Mouse (Mus musculus) cerebellum, adult 9-10 months (tissue): ENCODE results near the gene Wfdc5.

Experiments
- DNase-seq: peaks from one replicate; pipeline ENCODE4 v3.0.0; 2022

Wfdc5 gene

DNA sequence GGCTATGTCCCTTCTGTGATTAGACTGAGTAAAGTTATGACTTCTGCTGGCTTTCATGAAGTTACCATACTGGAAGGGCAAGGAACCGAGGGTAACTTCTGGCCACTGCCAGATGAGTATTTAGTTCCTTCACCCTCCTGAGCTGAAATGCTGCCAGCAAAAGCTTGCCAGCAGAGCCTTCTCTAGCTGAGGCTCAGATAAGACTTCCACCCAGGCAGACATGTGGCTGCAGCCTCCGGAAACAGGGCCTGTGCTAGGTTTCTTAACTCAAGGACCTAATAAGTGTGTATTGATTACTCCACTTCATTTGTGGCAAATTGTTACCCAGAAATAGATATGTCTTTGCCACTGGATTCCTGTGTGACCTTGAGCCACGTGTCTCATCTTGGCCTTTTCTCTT is 9.1 kb downstream of the Wfdc5 start:
- no peak for DNase-seq

DNA sequence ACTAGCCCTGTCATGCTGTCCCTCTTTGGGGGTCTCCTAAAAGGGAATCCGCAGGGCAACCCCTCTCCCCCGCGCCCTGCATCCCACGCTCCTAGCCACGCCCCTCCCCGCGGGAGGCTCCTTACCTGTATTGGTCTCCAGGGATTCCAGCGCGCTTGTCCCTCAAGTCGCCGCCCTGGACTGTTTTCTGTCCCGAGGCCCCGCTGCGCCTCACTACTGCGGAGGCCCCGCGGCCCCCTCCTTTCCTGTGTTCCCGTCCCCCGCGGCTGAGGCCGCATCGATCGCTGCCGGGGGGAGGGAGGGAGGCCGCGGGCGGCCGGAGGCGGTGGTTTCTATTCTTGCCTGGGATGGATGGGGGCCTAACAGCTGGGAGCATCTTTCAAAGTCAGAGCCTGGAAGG is 11.6 kb downstream of the Wfdc5 start, which contains the start of gene Kcns1:
Gene Kcns1 (minus strand): TSS at position 212 of the 400 bp plus-strand sequence.
- no peak for DNase-seq

GRCm38 (mm10) chr2:164170326-164170725 is 12.2 kb downstream of the Wfdc5 start:
- DNase-seq: no peak

- DNase-seq: no peak
Measured at GRCm38 (mm10) chr2:164168571-164168946, 14.0 kb downstream of the Wfdc5 start.

- DNase-seq: no peak
Measured at GRCm38 (mm10) chr2:164167752-164168570, 14.6 kb downstream of the Wfdc5 start.

DNA sequence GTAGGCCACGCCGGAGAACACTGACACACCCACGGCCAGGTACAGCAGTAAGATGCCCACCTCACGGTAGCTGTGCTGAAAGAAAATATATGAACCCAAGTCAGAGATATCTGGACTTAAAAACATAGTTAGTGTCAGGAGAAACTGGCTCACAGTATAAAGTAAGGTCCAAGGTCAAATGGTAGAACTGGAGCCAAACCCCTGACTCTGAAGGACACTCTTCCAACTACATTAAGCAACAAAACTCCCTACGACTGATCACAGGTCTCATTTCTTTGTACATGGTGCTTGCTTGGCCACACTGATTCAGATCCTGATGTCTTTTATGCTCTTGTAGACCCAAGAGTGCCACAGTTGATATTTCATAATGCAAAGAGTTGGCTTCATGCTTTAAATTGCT is 17.6 kb downstream of the Wfdc5 start:
- DNase-seq: no peak

- no peak for DNase-seq
Measured at GRCm38 (mm10) chr2:164161515-164162055, 21.0 kb downstream of the Wfdc5 start.

DNA sequence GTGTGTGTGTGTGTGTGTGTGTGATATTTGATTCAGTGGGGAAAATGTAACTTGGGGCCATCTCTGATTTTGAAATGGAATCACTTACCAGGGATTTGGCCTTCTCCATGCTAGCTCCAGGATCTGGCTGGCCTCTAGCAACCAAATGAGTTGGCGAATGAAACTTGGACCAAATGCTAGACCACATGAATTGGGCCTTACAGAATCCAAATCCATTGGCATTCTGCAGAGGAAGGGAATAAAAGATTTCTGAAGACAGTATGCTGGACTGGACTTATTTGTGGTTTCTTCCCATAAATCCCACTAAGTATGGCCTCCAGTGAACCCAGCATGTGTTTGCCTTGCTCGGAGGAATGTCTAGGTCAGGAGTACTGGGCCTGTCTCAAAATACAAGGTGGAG is 23.7 kb downstream of the Wfdc5 start:
- no peak for DNase-seq

GRCm38 (mm10) chr2:164156158-164156557 is 26.4 kb downstream of the Wfdc5 start:
- no peak for DNase-seq

DNA sequence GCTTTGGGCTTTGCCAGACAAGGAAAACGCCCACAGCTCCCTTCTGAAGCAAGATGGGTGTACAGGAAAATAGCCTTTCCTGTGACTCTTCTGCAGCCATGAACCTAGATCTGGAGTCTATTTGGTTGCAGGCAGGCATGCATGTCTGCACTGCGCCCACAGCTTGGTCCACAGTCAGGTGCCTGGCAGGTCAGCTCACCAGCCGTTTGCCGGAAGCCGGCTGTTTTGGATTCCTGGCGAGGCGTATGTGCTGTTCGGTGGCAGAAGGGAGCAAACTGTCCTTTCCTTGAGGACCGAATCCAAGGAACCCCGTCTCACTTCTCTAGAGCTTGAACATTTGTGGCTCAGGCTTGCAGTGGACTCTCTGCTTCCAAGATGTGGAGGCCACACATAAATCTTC is 28.5 kb downstream of the Wfdc5 start:
- peak; percentile 57 for DNase-seq

GRCm38 (mm10) chr2:164152341-164152740 is 30.2 kb downstream of the Wfdc5 start:
- DNase-seq: no peak

DNA sequence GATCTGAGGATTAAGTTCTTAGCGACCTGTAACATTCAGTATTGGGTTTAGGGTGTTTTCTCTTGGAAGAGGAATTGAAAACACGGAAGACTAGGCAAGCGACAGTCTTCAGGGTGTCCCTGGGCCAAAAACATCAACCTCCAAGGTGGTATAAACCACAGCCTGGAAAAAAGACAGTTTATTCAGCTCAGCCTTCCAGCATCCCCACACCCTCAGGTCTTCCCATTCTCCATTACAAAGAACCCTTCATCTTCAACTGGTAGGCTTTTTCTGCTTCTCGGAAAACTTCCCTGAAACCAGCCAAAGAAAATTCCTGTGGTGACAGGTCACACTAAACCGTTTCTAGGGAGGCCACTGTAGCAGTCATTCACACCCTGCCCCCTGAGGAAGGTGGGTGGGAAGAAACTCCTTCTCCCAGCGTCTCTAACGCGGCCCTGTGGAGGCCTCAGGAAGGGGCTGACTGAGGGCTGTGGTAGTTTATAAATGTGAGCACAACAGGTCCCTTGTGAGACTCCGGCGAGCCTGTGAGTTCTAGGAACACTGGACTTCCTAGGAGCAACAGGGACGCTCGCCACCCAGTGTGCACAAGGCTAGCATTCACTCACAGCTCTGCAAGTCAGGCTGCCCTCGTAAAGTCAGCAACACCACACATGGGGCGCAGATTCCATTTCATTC is 32.3 kb downstream of the Wfdc5 start:
- no peak for DNase-seq

GRCm38 (mm10) chr2:164146556-164146955 is 36.0 kb downstream of the Wfdc5 start:
- DNase-seq: no peak

DNA sequence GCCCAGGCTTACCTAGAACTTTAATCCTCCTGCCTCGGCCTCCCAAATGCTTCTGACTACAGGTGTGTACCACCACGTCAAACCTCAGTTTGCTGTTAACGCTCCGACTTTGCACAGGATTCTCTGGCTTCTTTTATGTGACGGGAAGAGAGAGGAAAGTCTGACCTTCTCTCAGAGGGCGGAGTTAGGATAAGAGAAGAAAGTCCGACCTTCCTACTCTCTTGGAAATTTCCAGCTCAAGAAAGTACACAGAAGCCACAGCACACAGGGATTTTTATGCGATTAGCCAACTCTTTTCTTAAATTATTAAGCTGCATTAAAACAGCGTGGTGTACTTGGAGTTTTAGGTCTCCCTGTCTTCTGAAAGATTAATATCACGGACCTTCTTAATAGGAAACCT is 38.0 kb downstream of the Wfdc5 start:
- no peak for DNase-seq

GRCm38 (mm10) chr2:164144025-164144424 is 38.5 kb downstream of the Wfdc5 start:
- no peak for DNase-seq

- DNase-seq: peak; percentile 18
Measured at GRCm38 (mm10) chr2:164142021-164142420, 40.5 kb downstream of the Wfdc5 start.

GRCm38 (mm10) chr2:164137754-164138153 is 44.8 kb downstream of the Wfdc5 start:
- DNase-seq: no peak

DNA sequence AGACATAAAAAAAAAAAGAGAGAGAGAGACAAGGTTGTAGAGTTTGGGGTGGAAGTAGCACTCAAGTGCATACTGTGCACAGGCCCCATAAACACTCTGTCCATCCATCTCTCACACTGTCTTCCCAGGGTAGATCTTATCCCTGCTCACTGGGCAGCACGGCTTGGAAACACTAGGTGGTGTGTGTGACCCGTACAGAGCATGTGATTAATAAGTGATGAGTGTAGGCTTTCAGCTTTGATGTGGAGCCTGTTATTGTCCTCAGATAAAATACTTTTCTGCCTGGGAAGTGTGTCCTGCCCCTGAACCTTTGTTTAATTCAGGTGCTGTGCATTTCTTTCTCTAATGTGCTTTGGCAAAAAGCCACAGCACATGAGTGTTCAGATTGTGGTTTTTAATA is 46.1 kb downstream of the Wfdc5 start:
- peak; percentile 25 for DNase-seq

DNA sequence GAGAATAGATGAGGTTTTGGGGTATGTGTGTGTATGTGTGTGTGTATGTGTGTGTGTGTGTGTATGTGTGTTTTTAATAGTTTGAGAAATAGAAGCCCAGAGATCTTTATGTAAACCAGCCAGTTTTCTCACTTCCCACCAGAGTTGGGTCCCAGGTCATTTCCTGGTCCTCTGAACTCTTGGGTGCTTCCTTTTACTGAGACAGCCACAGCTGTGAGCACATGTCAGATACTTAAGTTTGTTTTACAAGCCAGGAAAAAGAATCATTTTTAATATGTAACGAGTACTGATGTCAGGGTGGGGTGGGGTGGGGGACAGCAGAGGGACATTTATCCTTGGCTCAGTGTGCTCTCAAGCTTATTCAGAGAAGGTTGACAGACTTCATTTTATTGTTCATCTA is 47.2 kb downstream of the Wfdc5 start:
- no peak for DNase-seq

DNA sequence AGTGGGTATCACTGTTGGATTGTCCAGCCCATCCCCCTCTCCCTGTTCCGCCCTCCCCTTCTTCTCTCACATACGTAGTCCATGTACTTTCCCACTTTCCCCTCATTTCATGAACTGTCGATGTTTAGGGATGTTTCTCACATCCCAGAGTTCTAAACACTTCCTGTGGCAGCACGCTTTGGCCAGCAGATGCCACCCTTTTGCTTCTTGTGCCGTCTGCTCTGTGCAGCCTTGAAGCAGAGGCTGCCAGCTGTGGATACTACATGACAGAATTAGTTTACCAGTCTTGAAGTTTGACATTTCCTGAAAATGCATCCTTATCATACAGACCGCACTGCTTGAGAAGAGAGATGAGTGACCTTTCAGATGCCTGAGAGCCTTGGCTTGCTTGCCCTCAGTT is 48.0 kb downstream of the Wfdc5 start:
- DNase-seq: no peak

- DNase-seq: no peak
Measured at GRCm38 (mm10) chr2:164131586-164131985, 51.0 kb downstream of the Wfdc5 start.

DNA sequence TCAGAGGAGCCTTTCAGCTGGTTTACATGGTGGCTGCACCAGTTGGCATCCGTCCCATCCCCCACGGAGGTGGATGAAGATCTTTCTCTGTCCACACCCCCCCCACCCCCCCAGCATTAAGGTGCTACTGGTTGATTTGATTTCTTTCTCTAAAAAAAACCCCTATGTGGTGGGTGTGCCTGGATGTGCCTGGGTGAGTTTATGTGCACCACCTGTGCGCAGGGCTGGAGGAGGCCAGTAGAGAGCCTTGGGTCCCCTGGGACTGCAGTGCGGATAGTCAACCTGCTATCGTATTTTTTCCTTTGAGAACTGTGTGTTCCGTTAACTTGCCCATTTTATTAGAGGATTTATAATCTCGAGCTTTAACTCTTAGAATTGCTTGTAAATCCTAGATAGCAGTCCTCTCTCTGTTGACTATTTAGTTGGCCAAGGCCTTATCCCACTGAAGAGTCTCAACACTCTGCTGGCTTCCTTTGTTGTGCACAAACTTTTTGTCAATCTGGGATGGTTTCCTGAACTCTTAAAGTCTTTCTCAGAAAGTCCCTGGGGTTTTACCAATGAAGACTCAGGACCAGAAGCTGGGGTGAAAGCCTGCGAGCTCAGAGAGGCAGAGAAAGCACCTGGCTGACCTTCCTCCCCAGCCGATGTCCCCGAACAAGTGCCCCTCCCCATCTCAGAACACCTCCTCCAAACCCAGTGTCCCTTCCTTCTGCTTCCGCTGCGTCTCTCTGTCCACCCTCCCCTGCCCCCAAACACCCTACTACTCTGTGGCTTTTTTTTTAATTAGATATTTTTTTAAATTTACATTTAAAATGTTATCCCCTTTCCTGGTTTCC is 53.7 kb downstream of the Wfdc5 start:
- no peak for DNase-seq

- no peak for DNase-seq
Measured at GRCm38 (mm10) chr2:164127297-164127696, 55.2 kb downstream of the Wfdc5 start.
